Mouse (Mus musculus) limb, embryonic 14.5 days (tissue): ENCODE measurements at regions not wholly inside any gene's neighbourhood (a gene's known extent, or its start where the extent isn't known, plus 50 kb on each side); places are given as distances from the start of the nearest gene placed in this dataset.

Experiments used
- ATAC-seq: fragments of 200-750 bp; cut with Nextera tagmentation; 2 replicates; pipeline ENCODE4 v1.8.0; 2017; ENCODE audit warnings: low read depth, moderate number of reproducible peaks, moderate TSS enrichment; ENCODE audit not compliant: low FRiP score
- DNase-seq: peaks from one replicate; pipeline ENCODE4 v3.0.0-alpha.2; 2015; ENCODE audit warnings: low spot score
- H3K27ac ChIP-seq: fragments of 300-500 bp; sonication (generic); replicated peaks from 2 replicates; pipeline ENCODE4 v1.5.1; 2014; ENCODE audit warnings: low read depth, mild to moderate bottlenecking, low read length, moderate library complexity, mixed read lengths
- H3K27me3 ChIP-seq: fragments of 300-500 bp; sonication (generic); 2 replicates; pipeline ENCODE4 v1.6.1; 2014; ENCODE audit warnings: low read length, mixed read lengths; ENCODE audit not compliant: control insufficient read depth, insufficient read depth
- H3K36me3 ChIP-seq: fragments of 300-500 bp; sonication (generic); 2 replicates; pipeline ENCODE4 v1.6.1; 2014; ENCODE audit warnings: mild to moderate bottlenecking, low read length, moderate library complexity, mixed read lengths; ENCODE audit not compliant: control insufficient read depth, insufficient read depth
- H3K4me1 ChIP-seq: fragments of 300-500 bp; sonication (generic); 2 replicates; pipeline ENCODE4 v1.6.1; 2014; ENCODE audit warnings: antibody characterized with exemption, low read length, mixed read lengths; ENCODE audit not compliant: control insufficient read depth, insufficient read depth
- H3K4me2 ChIP-seq: fragments of 300-500 bp; sonication (generic); replicated peaks from 2 replicates; pipeline ENCODE4 v1.6.1; 2014; ENCODE audit warnings: low read depth, mild to moderate bottlenecking, low read length, moderate library complexity; ENCODE audit not compliant: severe bottlenecking
- H3K4me3 ChIP-seq: fragments of 300-500 bp; sonication (generic); replicated peaks from 2 replicates; pipeline ENCODE4 v1.5.1; 2014; ENCODE audit warnings: low read length
- H3K9ac ChIP-seq: fragments of 300-500 bp; sonication (generic); 2 replicates; pipeline ENCODE4 v1.6.1; 2014; ENCODE audit warnings: mild to moderate bottlenecking, low read depth, low read length, moderate library complexity; ENCODE audit not compliant: severe bottlenecking
- H3K9me3 ChIP-seq: fragments of 300-500 bp; sonication (generic); 2 replicates; pipeline ENCODE4 v1.6.1; 2016; ENCODE audit warnings: low read length; ENCODE audit not compliant: control insufficient read depth
- POLR2A ChIP-seq: fragments of 200-500 bp; IDR thresholded peaks from 2 replicates; pipeline ENCODE4 v1.8.0; 2012; ENCODE audit warnings: inconsistent platforms, mild to moderate bottlenecking, moderate library complexity, borderline replicate concordance; ENCODE audit not compliant: insufficient read depth, insufficient read length; ENCODE audit errors: extremely low read depth
- WGBS: fragments of 180-500 bp; shearing (Covaris S2); extraction: QIAGEN DNeasy Blood & Tissue Kit; methylation state at CpG from one replicate; pipeline ENCODE4 v1.1.7; 2014; 5-methylcytosine and 5-hydroxymethylcytosine counted together

DNA sequence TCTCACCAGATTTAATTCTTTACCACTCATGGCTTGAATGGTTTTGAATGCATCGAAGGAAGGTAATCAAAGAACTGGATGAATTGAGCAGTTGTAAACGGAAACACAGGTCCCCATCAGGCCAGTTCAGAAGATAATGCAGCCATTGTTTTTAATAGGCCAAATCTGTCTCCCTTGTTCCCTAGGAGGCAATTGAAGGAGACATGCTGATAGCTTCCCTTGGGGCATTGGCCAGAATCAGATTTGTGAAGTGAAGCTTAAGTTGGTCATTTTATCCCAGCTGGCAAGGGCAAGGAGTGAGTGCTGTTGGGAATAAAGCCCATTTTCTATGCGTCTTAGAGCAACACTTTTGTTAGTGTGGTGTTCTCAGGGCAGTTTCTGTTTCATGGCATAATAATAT, 119.4 kb downstream of the Cavin4 start:
- Histone ChIP-seq H3K4me3 (no peak overlapping the region), H3K27ac (no peak overlapping the region), H3K9ac (no peak overlapping the region), H3K4me2 (no peak overlapping the region), H3K36me3 (no peaks in the 10 kb centered on the region), H3K9me3 (no peaks in the 10 kb centered on the region), H3K27me3 (no peaks in the 10 kb centered on the region), H3K4me1 (no peaks in the 10 kb centered on the region)
- 73% methylated on average over 3 of the region's 3 CpGs for WGBS
- ATAC-seq (no peak), DNase-seq (no peak)
- no peak for TF ChIP-seq POLR2A

GRCm38 (mm10) chr4:48791096-48791495, 127.8 kb downstream of the Cavin4 start:
- Histone ChIP-seq H3K4me2 (no peak overlapping the region), H3K9me3 (no peaks in the 10 kb centered on the region), H3K27me3 (no peaks in the 10 kb centered on the region), H3K36me3 (no peaks in the 10 kb centered on the region), H3K4me3 (no peak overlapping the region), H3K27ac (no peak overlapping the region), H3K4me1 (no peaks in the 10 kb centered on the region), H3K9ac (no peak overlapping the region)
- TF ChIP-seq POLR2A, result no peak
- DNase-seq, result no peak
- 74% methylated on average over 4 of the region's 4 CpGs for WGBS
- no peak for ATAC-seq

DNA sequence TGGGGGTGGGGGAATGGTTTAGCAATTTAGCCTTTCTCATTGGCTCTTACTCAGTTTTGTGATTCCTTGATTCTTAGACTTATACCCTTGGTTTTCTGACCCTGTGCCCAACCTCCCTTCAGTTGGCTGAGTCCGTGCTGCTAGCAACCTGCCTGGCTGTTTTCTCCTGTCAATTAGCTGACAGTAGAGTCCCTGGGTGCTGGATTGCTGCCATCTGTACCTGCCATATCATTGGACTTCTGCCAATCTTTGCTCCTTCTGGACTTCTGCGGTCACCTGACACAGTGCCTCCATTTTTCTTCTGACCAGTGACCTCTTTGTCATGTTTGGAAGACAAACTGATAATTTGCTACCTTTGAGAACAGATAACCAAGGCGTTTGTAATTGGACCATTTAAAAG, 140.5 kb downstream of the Cavin4 start:
- WGBS, result 78% methylated on average over 3 of the region's 3 CpGs
- no peak overlapping the region for H3K27ac ChIP-seq
- ATAC-seq (no peak), DNase-seq (no peak)
- no peaks in the 10 kb centered on the region for H3K9me3 ChIP-seq
- no peaks in the 10 kb centered on the region for H3K4me1 ChIP-seq
- no peak overlapping the region for H3K4me3 ChIP-seq
- no peak for TF ChIP-seq POLR2A
- H3K27me3 ChIP-seq, result no peaks in the 10 kb centered on the region
- H3K9ac ChIP-seq, result no peak overlapping the region
- H3K36me3 ChIP-seq, result no peaks in the 10 kb centered on the region
- no peak overlapping the region for H3K4me2 ChIP-seq

DNA sequence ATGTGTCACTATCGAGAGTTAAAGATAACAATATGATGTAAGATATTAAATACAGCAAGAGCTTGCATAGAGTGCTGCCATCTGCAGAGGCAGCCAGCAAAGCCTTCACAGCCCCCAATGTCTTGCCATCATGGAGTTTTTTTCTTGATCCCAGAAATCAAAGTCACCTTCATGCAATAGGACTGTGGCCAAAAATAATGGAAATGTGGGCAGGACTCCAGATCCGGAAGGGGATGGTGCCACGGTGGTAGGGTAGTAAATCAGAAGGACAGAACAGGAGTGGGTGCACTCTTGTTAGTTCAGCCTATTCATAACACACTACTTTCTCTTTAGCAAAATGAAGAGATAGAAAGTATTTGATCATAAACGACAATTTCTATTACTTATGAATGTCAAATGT, 145.3 kb downstream of the Cavin4 start:
- DNase-seq (no peak), ATAC-seq (no peak)
- WGBS, result 90% methylated on average over 4 of the region's 4 CpGs
- Histone ChIP-seq H3K4me3 (no peak overlapping the region), H3K9ac (no peak overlapping the region), H3K9me3 (no peaks in the 10 kb centered on the region), H3K27me3 (no peaks in the 10 kb centered on the region), H3K4me2 (no peak overlapping the region), H3K4me1 (no peaks in the 10 kb centered on the region), H3K27ac (no peak overlapping the region), H3K36me3 (no peaks in the 10 kb centered on the region)
- no peak for TF ChIP-seq POLR2A

GRCm38 (mm10) chr4:48833718-48834117, 170.4 kb downstream of the Cavin4 start:
- ATAC-seq, result no peak
- no peaks in the 10 kb centered on the region for H3K4me1 ChIP-seq
- no peak for TF ChIP-seq POLR2A

DNA sequence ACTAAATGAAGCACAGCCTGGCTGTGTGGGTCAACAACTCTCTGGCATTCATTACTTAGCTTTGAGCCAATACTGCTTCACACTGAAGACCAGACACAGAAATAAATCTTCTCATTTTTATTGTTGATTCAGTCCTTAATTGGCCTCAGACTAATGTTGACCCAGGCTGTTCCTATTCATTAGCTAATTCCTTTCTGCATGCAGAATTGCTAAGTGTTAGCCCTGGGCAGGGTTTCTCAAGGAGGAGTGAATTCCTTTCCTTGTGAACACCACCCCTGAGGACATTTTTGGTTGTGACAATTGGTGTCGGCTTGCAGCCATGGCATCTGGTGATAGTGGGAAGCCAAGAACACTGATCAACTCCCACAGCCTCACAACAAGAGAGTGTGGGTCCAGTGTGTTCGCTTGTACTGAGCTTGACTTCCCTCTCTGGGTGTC, 179.5 kb downstream of the Cavin4 start:
- no peak for ATAC-seq
- H3K4me1 ChIP-seq, result no peaks in the 10 kb centered on the region
- no peaks in the 10 kb centered on the region for H3K9me3 ChIP-seq
- no peak overlapping the region for H3K9ac ChIP-seq
- no peak overlapping the region for H3K4me3 ChIP-seq
- TF ChIP-seq POLR2A, result no peak
- WGBS, result 42% methylated on average over 2 of the region's 2 CpGs
- DNase-seq, result no peak
- no peaks in the 10 kb centered on the region for H3K27me3 ChIP-seq
- H3K36me3 ChIP-seq, result no peaks in the 10 kb centered on the region
- no peak overlapping the region for H3K27ac ChIP-seq
- H3K4me2 ChIP-seq, result no peak overlapping the region

More at GRCm38 (mm10) chr4:48833718-48834117, 170.4 kb downstream of the Cavin4 start:
- Histone ChIP-seq H3K9ac (no peak overlapping the region), H3K36me3 (no peaks in the 10 kb centered on the region), H3K27ac (no peak overlapping the region), H3K9me3 (no peaks in the 10 kb centered on the region), H3K27me3 (no peaks in the 10 kb centered on the region), H3K4me2 (no peak overlapping the region), H3K4me3 (no peak overlapping the region)
- DNase-seq, result no peak
- WGBS, result 63% methylated on average over 2 of the region's 2 CpGs
